Mouse (Mus musculus): ENCODE results near the gene Vstm4. TPM values are rescaled to one million over a fixed set of nuclear protein-coding genes. Genes with fewer than 3 reads are reported as not detected.

Gene Vstm4
- polyA plus RNA-seq, 1 experiment from 2014 or later, result 3.6 TPM

DNA sequence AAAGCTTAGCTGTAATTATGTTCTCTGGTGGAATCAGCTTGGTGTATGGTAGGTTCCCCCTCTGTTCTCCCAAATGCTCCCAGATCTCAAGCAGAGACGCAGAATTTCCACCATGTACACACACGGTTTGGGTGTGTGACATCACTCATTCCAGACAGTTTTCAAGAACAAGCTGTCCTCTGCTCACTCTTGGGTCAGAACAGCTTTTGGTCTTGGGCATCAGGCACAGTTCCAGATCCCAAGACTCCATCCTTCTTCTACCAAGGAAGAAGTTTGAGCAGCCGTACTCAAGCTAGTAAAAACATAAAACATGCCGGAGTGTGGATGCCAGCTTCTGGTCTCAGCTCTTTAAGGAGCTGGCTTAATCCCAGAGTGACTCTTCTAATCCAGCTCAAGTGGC is 54.6 kb downstream of the Vstm4 start:
- Histone ChIP-seq H3K27ac (no peak overlapping the region), H3K36me3 (replicated peaks) (no peaks in the 10 kb centered on the region), H3K9ac (no peak overlapping the region), H3K4me3 (replicated peaks) (no peak overlapping the region), H3K9me3 (no peaks in the 10 kb centered on the region), H3K27me3 (no peaks in the 10 kb centered on the region), H3K4me2 (no peak overlapping the region), H3K4me1 (no peaks in the 10 kb centered on the region)
- 88% methylated on average over 4 of the region's 4 CpGs for WGBS
- ATAC-seq (ENCODE audit: low FRiP score), result no peak

- WGBS, result 46% methylated on average over 2 of the region's 2 CpGs
- H3K4me1 ChIP-seq, result no peaks in the 10 kb centered on the region
These were observed 58.8 kb downstream of the Vstm4 start for GRCm38 (mm10) chr14:32915360-32915759.

GRCm38 (mm10) chr14:32917919-32918318 is 61.4 kb downstream of the Vstm4 start:
- Histone ChIP-seq H3K27ac (no peak overlapping the region), H3K27me3 (no peaks in the 10 kb centered on the region), H3K4me3 (replicated peaks) (no peak overlapping the region), H3K36me3 (replicated peaks) (no peaks in the 10 kb centered on the region), H3K9ac (no peak overlapping the region), H3K9me3 (no peaks in the 10 kb centered on the region), H3K4me1 (no peaks in the 10 kb centered on the region), H3K4me2 (no peak overlapping the region)
- ATAC-seq (ENCODE audit: low FRiP score), result no peak
- 100% methylated on average over 1 of the region's 1 CpGs for WGBS

More at GRCm38 (mm10) chr14:32915360-32915759, 58.8 kb downstream of the Vstm4 start:
- Histone ChIP-seq H3K4me2 (no peak overlapping the region), H3K9ac (no peak overlapping the region), H3K9me3 (no peaks in the 10 kb centered on the region), H3K27ac (no peak overlapping the region), H3K4me3 (replicated peaks) (no peak overlapping the region), H3K36me3 (replicated peaks) (no peaks in the 10 kb centered on the region), H3K27me3 (no peaks in the 10 kb centered on the region)
- no peak for ATAC-seq (ENCODE audit: low FRiP score)

DNA sequence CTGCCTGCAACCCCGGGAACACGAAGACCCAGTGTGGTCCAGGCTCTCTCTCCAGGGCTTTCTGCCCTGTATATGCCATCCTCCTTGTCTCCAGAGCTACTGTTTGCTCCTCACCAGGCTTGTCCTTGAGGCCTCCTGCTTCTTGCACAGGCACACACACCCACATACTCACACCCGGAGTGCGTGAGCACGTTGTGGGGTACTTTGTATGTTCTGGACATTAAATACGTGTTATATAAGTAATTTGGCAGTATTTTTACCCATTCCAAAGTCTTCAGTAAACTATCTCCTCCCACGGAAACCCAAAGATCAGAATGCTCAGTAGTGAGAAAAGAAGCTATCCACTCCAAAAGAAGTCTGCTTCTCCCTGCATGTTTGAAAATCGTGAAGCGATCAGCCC is 67.3 kb downstream of the Vstm4 start:
- Histone ChIP-seq H3K27ac (no peak overlapping the region), H3K4me1 (no peaks in the 10 kb centered on the region), H3K4me3 (replicated peaks) (no peak overlapping the region), H3K4me2 (no peak overlapping the region), H3K27me3 (no peaks in the 10 kb centered on the region), H3K9ac (no peak overlapping the region), H3K36me3 (replicated peaks) (no peaks in the 10 kb centered on the region), H3K9me3 (no peaks in the 10 kb centered on the region)
- WGBS, result 88% methylated on average over 9 of the region's 9 CpGs
- ATAC-seq (ENCODE audit: low FRiP score), result no peak

DNA sequence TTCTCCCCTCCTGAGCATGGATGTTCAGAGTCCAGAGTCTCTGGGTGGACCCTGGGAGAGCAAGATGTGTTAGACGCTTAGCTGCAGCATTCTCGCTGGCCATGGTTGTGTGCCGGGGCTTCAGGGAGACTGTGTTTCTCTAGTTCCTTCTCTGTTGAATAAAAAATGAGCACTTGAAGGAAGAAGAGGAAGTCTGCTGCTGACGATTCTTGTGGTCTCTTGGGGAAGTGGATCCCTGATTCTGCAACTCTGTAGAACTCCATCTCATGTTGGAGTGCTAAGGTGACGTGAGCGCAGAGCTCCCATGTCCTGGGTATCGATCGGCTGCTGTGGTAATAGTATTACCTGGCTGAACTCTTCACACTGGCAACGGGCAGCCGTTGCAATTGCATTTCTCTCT is 75.2 kb downstream of the Vstm4 start:
- H3K27me3 ChIP-seq, result no peaks in the 10 kb centered on the region
- no peak overlapping the region for H3K4me2 ChIP-seq
- no peaks in the 10 kb centered on the region for H3K9me3 ChIP-seq
- 92% methylated on average over 10 of the region's 10 CpGs for WGBS
- no peak overlapping the region for H3K4me3 ChIP-seq (replicated peaks)
- no peaks in the 10 kb centered on the region for H3K36me3 ChIP-seq (replicated peaks)
- no peak overlapping the region for H3K9ac ChIP-seq
- no peaks in the 10 kb centered on the region for H3K4me1 ChIP-seq
- H3K27ac ChIP-seq, result no peak overlapping the region
- ATAC-seq (ENCODE audit: low FRiP score), result no peak

GRCm38 (mm10) chr14:32932220-32932619 is 75.7 kb downstream of the Vstm4 start:
- Histone ChIP-seq H3K27me3 (no peaks in the 10 kb centered on the region), H3K4me3 (replicated peaks) (no peak overlapping the region), H3K9ac (no peak overlapping the region), H3K9me3 (no peaks in the 10 kb centered on the region), H3K27ac (no peak overlapping the region), H3K36me3 (replicated peaks) (no peaks in the 10 kb centered on the region), H3K4me2 (no peak overlapping the region), H3K4me1 (no peaks in the 10 kb centered on the region)
- no peak for ATAC-seq (ENCODE audit: low FRiP score)
- 90% methylated on average over 8 of the region's 8 CpGs for WGBS

GRCm38 (mm10) chr14:32934064-32934463 is 77.5 kb downstream of the Vstm4 start:
- Histone ChIP-seq H3K27me3 (no peaks in the 10 kb centered on the region), H3K4me3 (replicated peaks) (no peak overlapping the region), H3K4me2 (no peak overlapping the region), H3K36me3 (replicated peaks) (no peaks in the 10 kb centered on the region), H3K9me3 (no peaks in the 10 kb centered on the region), H3K27ac (no peak overlapping the region), H3K9ac (no peak overlapping the region), H3K4me1 (no peaks in the 10 kb centered on the region)
- no peak for ATAC-seq (ENCODE audit: low FRiP score)
- 83% methylated on average over 6 of the region's 6 CpGs for WGBS

- Histone ChIP-seq H3K36me3 (replicated peaks) (no peaks in the 10 kb centered on the region), H3K4me1 (no peaks in the 10 kb centered on the region), H3K27me3 (no peaks in the 10 kb centered on the region), H3K4me2 (no peak overlapping the region), H3K9ac (no peak overlapping the region), H3K4me3 (replicated peaks) (no peak overlapping the region), H3K9me3 (no peaks in the 10 kb centered on the region), H3K27ac (no peak overlapping the region)
- no peak for ATAC-seq (ENCODE audit: low FRiP score)
- 82% methylated on average over 5 of the region's 5 CpGs for WGBS
These were observed 82.7 kb downstream of the Vstm4 start for GRCm38 (mm10) chr14:32939217-32939616.

- no peaks in the 10 kb centered on the region for H3K9me3 ChIP-seq
- H3K4me3 ChIP-seq (replicated peaks), result no peak overlapping the region
- no peak overlapping the region for H3K9ac ChIP-seq
- WGBS, result 96% methylated on average over 2 of the region's 2 CpGs
- no peak overlapping the region for H3K4me2 ChIP-seq
- H3K36me3 ChIP-seq (replicated peaks), result no peaks in the 10 kb centered on the region
- peaks cover 12% of the 10 kb centered on the region for H3K4me1 ChIP-seq
- H3K27ac ChIP-seq, result no peak overlapping the region
- ATAC-seq (ENCODE audit: low FRiP score), result no peak
- H3K27me3 ChIP-seq, result 0 out of 2 replicates have a peak, but pooled peaks cover 6% of the 10 kb centered on the region
These were observed 91.0 kb downstream of the Vstm4 start for GRCm38 (mm10) chr14:32947512-32947911.

DNA sequence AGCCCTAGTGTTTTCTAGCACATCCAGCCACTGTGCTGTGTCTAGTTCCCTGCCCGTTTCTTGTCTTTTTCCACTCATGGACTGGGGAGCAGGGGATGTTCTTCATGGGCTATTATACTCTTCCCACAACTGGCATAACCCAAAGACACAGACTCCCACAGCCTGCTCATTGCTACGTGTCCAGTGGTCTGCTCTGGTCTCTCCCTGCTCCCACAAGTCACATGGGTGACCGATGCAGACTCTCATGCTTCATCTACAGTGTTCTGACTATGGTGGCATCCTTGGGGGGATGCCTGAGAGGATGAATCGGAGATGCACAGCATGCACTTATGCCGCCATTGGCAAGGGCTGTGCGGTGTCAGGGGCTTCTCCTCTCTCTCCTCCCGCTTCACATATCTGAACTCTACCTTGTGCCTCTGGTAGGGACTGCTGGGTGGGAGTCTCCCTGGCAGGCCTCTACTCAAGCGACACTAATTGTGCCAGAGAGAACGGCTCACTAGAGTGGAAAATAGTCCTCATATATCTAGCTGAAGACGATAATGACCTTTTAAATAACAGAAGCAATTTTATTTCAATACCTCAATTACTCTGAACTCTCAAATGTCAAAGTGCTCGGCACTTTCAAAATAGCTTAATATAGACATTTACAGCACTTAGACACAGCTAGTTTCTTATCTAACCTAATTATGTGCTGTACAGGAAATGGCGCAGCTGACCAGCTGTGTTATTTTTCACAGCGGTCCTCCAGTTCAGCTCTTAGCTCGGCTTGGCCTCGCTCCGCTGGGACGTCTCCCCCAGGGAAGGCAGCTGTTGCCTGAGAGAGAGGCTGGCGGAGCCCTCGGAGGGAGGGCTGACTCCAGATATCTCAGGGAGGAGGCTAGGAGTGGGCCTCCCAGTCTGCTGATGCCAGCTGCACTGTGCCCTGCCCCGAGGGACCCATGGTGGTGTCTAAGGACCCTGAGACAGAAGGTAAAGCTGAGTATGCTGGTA is 94.1 kb downstream of the Vstm4 start:
- Histone ChIP-seq H3K4me2 (no peak overlapping the region), H3K36me3 (replicated peaks) (no peaks in the 10 kb centered on the region), H3K27ac (peak overlapping the region; percentile 61; the same call in 1 of the 2 replicates), H3K27me3 (0 out of 2 replicates have a peak, but pooled peaks cover 6% of the 10 kb centered on the region), H3K9me3 (no peaks in the 10 kb centered on the region), H3K9ac (no peak overlapping the region), H3K4me1 (peaks cover 12% of the 10 kb centered on the region), H3K4me3 (replicated peaks) (no peak overlapping the region)
- ATAC-seq (ENCODE audit: low FRiP score), result peak; percentile 80
- WGBS, result 55% methylated on average over 20 of the region's 20 CpGs

DNA sequence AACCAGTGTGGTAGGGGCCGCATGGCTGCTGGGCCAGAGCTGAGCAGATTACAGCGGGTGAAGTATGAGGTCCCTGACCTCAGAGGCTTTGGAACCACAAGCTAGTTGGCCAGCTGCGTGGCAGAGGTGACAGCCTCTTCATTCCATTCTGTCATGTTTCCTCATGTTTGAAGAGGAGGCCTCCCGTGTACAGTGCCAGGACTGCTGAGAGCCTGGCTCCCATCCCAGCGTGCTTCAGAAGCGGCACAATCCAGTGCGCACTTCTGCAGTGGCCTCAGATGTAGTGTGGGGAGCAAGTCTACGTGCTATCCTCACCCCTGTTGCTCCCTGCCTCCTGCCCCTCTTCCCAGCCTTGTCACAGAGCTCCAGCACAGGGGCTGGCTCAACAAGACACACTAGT is 99.9 kb downstream of the Vstm4 start:
- H3K4me2 ChIP-seq, result no peak overlapping the region
- no peaks in the 10 kb centered on the region for H3K36me3 ChIP-seq (replicated peaks)
- H3K27ac ChIP-seq, result no peak overlapping the region
- H3K27me3 ChIP-seq, result 0 out of 2 replicates have a peak, but pooled peaks cover 5% of the 10 kb centered on the region
- 86% methylated on average over 8 of the region's 8 CpGs for WGBS
- no peaks in the 10 kb centered on the region for H3K9me3 ChIP-seq
- no peak overlapping the region for H3K9ac ChIP-seq
- ATAC-seq (ENCODE audit: low FRiP score), result no peak
- H3K4me3 ChIP-seq (replicated peaks), result no peak overlapping the region
- peaks cover 1% of the 10 kb centered on the region; the same call in 1 of the 2 replicates for H3K4me1 ChIP-seq

DNA sequence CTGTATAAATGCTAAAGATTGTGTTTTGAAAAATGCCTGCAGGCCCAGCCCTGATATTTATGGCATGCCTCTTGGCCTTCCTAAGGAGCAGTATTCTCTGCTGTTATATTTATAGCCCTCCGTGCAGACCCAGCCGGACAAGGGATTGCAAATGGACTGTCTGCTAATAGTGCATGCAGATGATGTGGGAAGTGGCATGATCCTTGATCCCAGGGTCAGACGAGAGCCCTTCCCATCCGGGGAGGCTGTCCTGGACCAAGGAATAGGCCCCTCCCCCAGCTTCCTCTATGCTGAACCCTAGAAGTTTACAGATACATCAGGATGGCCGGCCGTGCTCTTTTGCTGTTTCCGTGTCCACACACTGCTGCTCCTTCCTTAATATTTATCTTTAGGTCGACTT is 102.1 kb downstream of the Vstm4 start:
- no peak for ATAC-seq (ENCODE audit: low FRiP score)
- no peaks in the 10 kb centered on the region for H3K36me3 ChIP-seq (replicated peaks)
- 75% methylated on average over 8 of the region's 8 CpGs for WGBS

DNA sequence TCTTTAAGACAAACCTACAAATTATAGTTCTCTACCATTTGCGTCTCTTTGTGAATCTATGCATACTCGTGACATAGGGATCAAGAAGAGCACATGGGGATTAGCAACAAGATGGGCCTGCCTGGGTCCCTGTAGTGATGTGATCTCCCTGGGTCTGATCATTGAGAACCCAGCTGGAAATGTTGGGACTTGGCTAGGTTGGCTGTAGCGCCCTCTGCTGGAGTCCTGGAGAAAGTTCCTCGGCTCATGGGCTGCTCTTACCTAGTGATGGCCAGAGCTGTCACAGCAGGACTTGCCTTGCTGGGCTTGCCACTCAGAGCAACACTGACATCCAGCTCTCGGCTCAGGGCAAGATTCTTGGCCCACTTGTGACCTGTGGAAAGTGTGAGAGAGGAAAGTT is 103.9 kb downstream of the Vstm4 start:
- 0 out of 2 replicates have a peak, but pooled peaks cover 3% of the 10 kb centered on the region for H3K27me3 ChIP-seq
- H3K4me3 ChIP-seq (replicated peaks), result no peak overlapping the region
- no peaks in the 10 kb centered on the region for H3K9me3 ChIP-seq
- no peaks in the 10 kb centered on the region for H3K36me3 ChIP-seq (replicated peaks)
- H3K9ac ChIP-seq, result no peak overlapping the region
- peak; percentile 46; the same call in 1 of the 2 replicates for ATAC-seq (ENCODE audit: low FRiP score)
- no peak overlapping the region for H3K4me2 ChIP-seq
- H3K27ac ChIP-seq, result no peak overlapping the region
- WGBS, result 38% methylated on average over 5 of the region's 5 CpGs
- H3K4me1 ChIP-seq, result no peaks in the 10 kb centered on the region

More for the DNA sequence above, 102.1 kb downstream of the Vstm4 start:
- Histone ChIP-seq H3K4me3 (replicated peaks) (no peak overlapping the region), H3K9me3 (no peaks in the 10 kb centered on the region), H3K4me1 (no peaks in the 10 kb centered on the region; the same call in 1 of the 2 replicates), H3K27me3 (0 out of 2 replicates have a peak, but pooled peaks cover 3% of the 10 kb centered on the region), H3K27ac (no peak overlapping the region), H3K9ac (no peak overlapping the region), H3K4me2 (no peak overlapping the region)

Measured in forebrain, embryonic 12.5 days (tissue).